Mouse (Mus musculus): ENCODE results near the gene 2510039O18Rik. TPM values are rescaled to one million over a fixed set of nuclear protein-coding genes. Genes with fewer than 3 reads are reported as not detected.

Gene 2510039O18Rik
- 27.5 and 33.5 TPM in 2 replicates for total RNA-seq (2014; fragmentation: Nextera tagmentation)
- total RNA-seq (2017), result 31.5 and 37.2 TPM in 2 replicates
- 84.0 and 84.6 TPM in 2 replicates for polyA plus RNA-seq (2012)

GRCm38 (mm10) chr4:147940576-147941044, at the start of gene 2510039O18Rik:
Gene 2510039O18Rik (plus strand): TSS chr4:147940895.
- H3K36me3 ChIP-seq (replicated peaks), result peaks cover 39% of the 10 kb centered on the region
- H3K4me1 ChIP-seq (ENCODE audit: insufficient read depth, low read depth, low read length), result peaks cover 73% of the 10 kb centered on the region

GRCm38 (mm10) chr4:147895815-147896330, 44.8 kb upstream of the 2510039O18Rik start:
- H3K36me3 ChIP-seq (replicated peaks), result peaks cover 95% of the 10 kb centered on the region
- no peaks in the 10 kb centered on the region for H3K27me3 ChIP-seq (ENCODE audit: insufficient read depth, low read length)
- no peak for DNase-seq (ENCODE audit: low spot score)
- no peak for ATAC-seq (ENCODE audit: extremely low read depth, insufficient number of reproducible peaks, low FRiP score, poor library complexity, severe bottlenecking)
- H3K4me3 ChIP-seq (ENCODE audit: low read depth, low read length), result no peak overlapping the region
- no peaks in the 10 kb centered on the region for H3K4me1 ChIP-seq (ENCODE audit: insufficient read depth, low read depth, low read length)
- H3K9me3 ChIP-seq (replicated peaks), result no peaks in the 10 kb centered on the region
- TF ChIP-seq CTCF (IDR thresholded peaks at IDR 0.05; ENCODE audit: low read depth, low read length), result no peak
- no peak for TF ChIP-seq TAL1 (conservative IDR thresholded peaks at IDR 0.05; ENCODE audit: low read depth, low read length)
- TF ChIP-seq GATA2 (IDR thresholded peaks at IDR 0.05; ENCODE audit: borderline replicate concordance, low read depth, low read length), result no peak
- no peak for TF ChIP-seq POLR2AphosphoS5 (IDR thresholded peaks at IDR 0.05; ENCODE audit: insufficient replicate concordance, low read depth, low read length)
- no peak for TF ChIP-seq GATA1 (IDR thresholded peaks at IDR 0.05; ENCODE audit: borderline replicate concordance, low read length)

More at GRCm38 (mm10) chr4:147940576-147941044, at the start of gene 2510039O18Rik:
- no peak for TF ChIP-seq TAL1 (conservative IDR thresholded peaks at IDR 0.05; ENCODE audit: low read depth, low read length)
- TF ChIP-seq GATA1 (IDR thresholded peaks at IDR 0.05; ENCODE audit: borderline replicate concordance, low read length), result no peak
- no peak for TF ChIP-seq POLR2AphosphoS5 (IDR thresholded peaks at IDR 0.05; ENCODE audit: insufficient replicate concordance, low read depth, low read length)
- no peak for TF ChIP-seq GATA2 (IDR thresholded peaks at IDR 0.05; ENCODE audit: borderline replicate concordance, low read depth, low read length)
- TF ChIP-seq CTCF (IDR thresholded peaks at IDR 0.05; ENCODE audit: low read depth, low read length), result no peak
- peak within 1 kb of the TSS; percentile 97 for H3K4me3 ChIP-seq (ENCODE audit: low read depth, low read length)
- H3K9me3 ChIP-seq (replicated peaks), result no peaks in the 10 kb centered on the region
- peak; percentile 25 for ATAC-seq (ENCODE audit: extremely low read depth, insufficient number of reproducible peaks, low FRiP score, poor library complexity, severe bottlenecking)
- peaks cover 27% of the 10 kb centered on the region for H3K27me3 ChIP-seq (ENCODE audit: insufficient read depth, low read length)
- DNase-seq (ENCODE audit: low spot score), result peak; percentile 78

GRCm38 (mm10) chr4:147896411-147896810, 44.3 kb upstream of the 2510039O18Rik start:
- Histone ChIP-seq H3K27me3 (ENCODE audit: insufficient read depth, low read length) (no peaks in the 10 kb centered on the region), H3K4me1 (ENCODE audit: insufficient read depth, low read depth, low read length) (no peaks in the 10 kb centered on the region), H3K36me3 (replicated peaks) (peaks cover 94% of the 10 kb centered on the region), H3K9me3 (replicated peaks) (no peaks in the 10 kb centered on the region), H3K4me3 (ENCODE audit: low read depth, low read length) (no peak overlapping the region)
- no peak for ATAC-seq (ENCODE audit: extremely low read depth, insufficient number of reproducible peaks, low FRiP score, poor library complexity, severe bottlenecking)
- no peak for DNase-seq (ENCODE audit: low spot score)
- TF ChIP-seq POLR2AphosphoS5 (IDR thresholded peaks at IDR 0.05; ENCODE audit: insufficient replicate concordance, low read depth, low read length) (no peak), TAL1 (conservative IDR thresholded peaks at IDR 0.05; ENCODE audit: low read depth, low read length) (no peak), GATA1 (IDR thresholded peaks at IDR 0.05; ENCODE audit: borderline replicate concordance, low read length) (no peak), GATA2 (IDR thresholded peaks at IDR 0.05; ENCODE audit: borderline replicate concordance, low read depth, low read length) (no peak), CTCF (IDR thresholded peaks at IDR 0.05; ENCODE audit: low read depth, low read length) (no peak)

GRCm38 (mm10) chr4:147897348-147897747, 43.3 kb upstream of the 2510039O18Rik start:
- Histone ChIP-seq H3K36me3 (replicated peaks) (peaks cover 94% of the 10 kb centered on the region), H3K27me3 (ENCODE audit: insufficient read depth, low read length) (no peaks in the 10 kb centered on the region), H3K4me3 (ENCODE audit: low read depth, low read length) (no peak overlapping the region), H3K9me3 (replicated peaks) (no peaks in the 10 kb centered on the region), H3K4me1 (ENCODE audit: insufficient read depth, low read depth, low read length) (no peaks in the 10 kb centered on the region)
- no peak for ATAC-seq (ENCODE audit: extremely low read depth, insufficient number of reproducible peaks, low FRiP score, poor library complexity, severe bottlenecking)
- TF ChIP-seq TAL1 (conservative IDR thresholded peaks at IDR 0.05; ENCODE audit: low read depth, low read length) (no peak), GATA2 (IDR thresholded peaks at IDR 0.05; ENCODE audit: borderline replicate concordance, low read depth, low read length) (no peak), CTCF (IDR thresholded peaks at IDR 0.05; ENCODE audit: low read depth, low read length) (no peak), POLR2AphosphoS5 (IDR thresholded peaks at IDR 0.05; ENCODE audit: insufficient replicate concordance, low read depth, low read length) (no peak), GATA1 (IDR thresholded peaks at IDR 0.05; ENCODE audit: borderline replicate concordance, low read length) (no peak)
- no peak for DNase-seq (ENCODE audit: low spot score)

- no peak for ATAC-seq (ENCODE audit: extremely low read depth, insufficient number of reproducible peaks, low FRiP score, poor library complexity, severe bottlenecking)
Observed at GRCm38 (mm10) chr4:147900452-147900851, 40.2 kb upstream of the 2510039O18Rik start.

GRCm38 (mm10) chr4:147902906-147903500, 37.7 kb upstream of the 2510039O18Rik start:
- Histone ChIP-seq H3K9me3 (replicated peaks) (no peaks in the 10 kb centered on the region), H3K36me3 (replicated peaks) (peaks cover 54% of the 10 kb centered on the region), H3K4me3 (ENCODE audit: low read depth, low read length) (no peak overlapping the region; the same call in 1 of the 2 replicates), H3K27me3 (ENCODE audit: insufficient read depth, low read length) (no peaks in the 10 kb centered on the region), H3K4me1 (ENCODE audit: insufficient read depth, low read depth, low read length) (peaks cover 18% of the 10 kb centered on the region)
- DNase-seq (ENCODE audit: low spot score) (no peak), ATAC-seq (ENCODE audit: extremely low read depth, insufficient number of reproducible peaks, low FRiP score, poor library complexity, severe bottlenecking) (no peak)
- TF ChIP-seq CTCF (IDR thresholded peaks at IDR 0.05; ENCODE audit: low read depth, low read length), result no peak
- TF ChIP-seq POLR2AphosphoS5 (IDR thresholded peaks at IDR 0.05; ENCODE audit: insufficient replicate concordance, low read depth, low read length), result no peak
- no peak for TF ChIP-seq GATA1 (IDR thresholded peaks at IDR 0.05; ENCODE audit: borderline replicate concordance, low read length)
- no peak for TF ChIP-seq GATA2 (IDR thresholded peaks at IDR 0.05; ENCODE audit: borderline replicate concordance, low read depth, low read length)
- TF ChIP-seq TAL1 (conservative IDR thresholded peaks at IDR 0.05; ENCODE audit: low read depth, low read length), result no peak

More at GRCm38 (mm10) chr4:147900452-147900851, 40.2 kb upstream of the 2510039O18Rik start:
- H3K9me3 ChIP-seq (replicated peaks), result no peaks in the 10 kb centered on the region
- H3K4me3 ChIP-seq (ENCODE audit: low read depth, low read length), result no peak overlapping the region
- no peak for DNase-seq (ENCODE audit: low spot score)
- H3K36me3 ChIP-seq (replicated peaks), result peaks cover 80% of the 10 kb centered on the region
- TF ChIP-seq GATA2 (IDR thresholded peaks at IDR 0.05; ENCODE audit: borderline replicate concordance, low read depth, low read length) (no peak), TAL1 (conservative IDR thresholded peaks at IDR 0.05; ENCODE audit: low read depth, low read length) (no peak), CTCF (IDR thresholded peaks at IDR 0.05; ENCODE audit: low read depth, low read length) (no peak), GATA1 (IDR thresholded peaks at IDR 0.05; ENCODE audit: borderline replicate concordance, low read length) (no peak), POLR2AphosphoS5 (IDR thresholded peaks at IDR 0.05; ENCODE audit: insufficient replicate concordance, low read depth, low read length) (no peak)
- peaks cover 18% of the 10 kb centered on the region for H3K4me1 ChIP-seq (ENCODE audit: insufficient read depth, low read depth, low read length)
- no peaks in the 10 kb centered on the region for H3K27me3 ChIP-seq (ENCODE audit: insufficient read depth, low read length)

Measured in G1E (cell line).